Mouse (Mus musculus) embryo, embryonic 11 days (tissue): ENCODE data around the gene Arhgef11.

Experiments used
- DNase-seq: peaks from one replicate; pipeline ENCODE4 v3.0.0-alpha.2; 2015

Gene Arhgef11

DNA sequence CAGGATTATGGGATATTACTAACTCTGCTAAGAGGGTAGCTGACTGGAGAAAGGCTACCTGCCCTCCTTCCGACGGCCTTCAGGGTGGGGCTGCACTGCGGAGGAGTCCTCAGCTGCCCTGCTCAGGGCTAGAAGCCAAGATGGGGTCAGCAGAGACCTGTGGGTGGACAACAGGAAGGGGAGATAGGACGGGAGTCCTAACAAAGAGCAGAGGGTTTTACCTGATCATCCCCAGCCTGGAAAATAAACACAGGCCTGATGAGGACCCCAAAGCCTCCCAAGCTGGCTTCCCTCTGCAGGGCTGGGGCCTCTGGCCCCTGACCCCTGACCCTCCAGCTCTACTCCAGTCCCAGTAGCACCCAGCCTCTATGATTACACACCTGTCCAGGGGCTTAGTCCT, 145.8 kb downstream of the Arhgef11 start:
- DNase-seq = no peak

DNA sequence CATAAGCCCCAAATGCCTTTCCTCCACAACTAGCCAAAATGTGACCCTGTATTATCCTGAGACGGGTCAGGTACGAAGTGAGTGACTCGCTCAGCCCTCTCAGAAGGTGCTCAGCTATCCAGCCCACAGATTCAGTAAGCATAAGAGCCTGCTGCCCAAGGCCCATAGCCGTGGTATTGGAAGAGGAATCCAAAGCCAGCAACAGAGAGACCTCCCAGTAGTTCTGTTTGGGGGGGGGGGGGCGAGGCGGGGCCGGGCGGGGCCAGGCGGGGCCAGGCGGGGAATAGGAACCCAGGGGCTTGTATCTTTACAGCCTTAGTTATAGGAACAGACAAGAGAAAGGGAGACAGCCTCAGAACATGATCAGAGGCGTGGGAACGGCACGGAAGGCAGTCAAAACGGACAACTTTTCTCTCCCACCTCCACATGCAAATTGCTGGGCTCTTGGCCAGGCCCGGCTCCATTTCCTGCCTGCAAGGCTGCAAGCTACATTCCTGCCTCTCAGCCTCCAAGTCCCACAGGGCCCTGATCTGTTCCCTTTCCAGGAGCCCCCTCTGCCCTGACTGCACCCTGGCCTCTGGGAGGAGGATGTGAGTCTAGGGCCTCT, 146.4 kb downstream of the Arhgef11 start:
- peak; percentile 68 for DNase-seq

DNA sequence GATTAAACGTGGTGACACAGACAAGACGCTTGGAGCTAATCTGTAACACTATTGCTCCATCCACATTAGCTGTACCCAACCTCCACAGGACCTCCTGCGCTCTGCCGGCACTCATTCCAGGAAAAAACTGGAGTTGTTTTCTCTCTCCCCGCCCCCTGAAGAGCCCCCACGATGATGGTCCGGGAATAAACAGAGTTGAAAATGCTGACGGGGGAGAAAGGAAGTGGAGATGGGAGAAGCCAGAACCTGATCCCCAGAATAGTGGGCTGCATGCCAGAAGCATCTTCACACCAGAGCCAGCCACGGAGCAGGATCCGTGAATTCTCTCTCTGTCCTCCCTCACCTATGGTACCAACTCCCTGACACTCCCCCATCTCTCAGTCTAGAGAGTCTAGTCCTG, 147.1 kb downstream of the Arhgef11 start:
- no peak for DNase-seq

DNA sequence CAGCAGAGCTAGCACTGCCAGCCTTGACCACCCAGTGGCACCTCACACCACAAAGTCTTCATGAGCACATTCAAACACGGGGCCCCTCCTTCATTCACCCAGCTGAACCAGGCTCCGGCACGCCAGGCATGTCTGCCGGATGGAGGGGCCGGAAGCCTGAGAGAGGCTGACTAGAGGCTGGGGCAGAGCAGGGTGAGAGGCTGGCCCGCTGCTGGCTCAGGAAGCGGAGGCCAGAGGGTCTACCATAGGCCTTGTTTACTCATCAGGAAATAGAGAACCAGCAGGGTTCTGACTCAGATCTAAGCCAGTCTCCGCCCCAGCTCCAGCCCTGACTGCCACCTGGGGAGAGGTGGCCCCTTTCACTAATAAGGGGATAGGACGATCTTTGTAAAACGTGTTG, 147.7 kb downstream of the Arhgef11 start:
- DNase-seq = peak; percentile 68

DNA sequence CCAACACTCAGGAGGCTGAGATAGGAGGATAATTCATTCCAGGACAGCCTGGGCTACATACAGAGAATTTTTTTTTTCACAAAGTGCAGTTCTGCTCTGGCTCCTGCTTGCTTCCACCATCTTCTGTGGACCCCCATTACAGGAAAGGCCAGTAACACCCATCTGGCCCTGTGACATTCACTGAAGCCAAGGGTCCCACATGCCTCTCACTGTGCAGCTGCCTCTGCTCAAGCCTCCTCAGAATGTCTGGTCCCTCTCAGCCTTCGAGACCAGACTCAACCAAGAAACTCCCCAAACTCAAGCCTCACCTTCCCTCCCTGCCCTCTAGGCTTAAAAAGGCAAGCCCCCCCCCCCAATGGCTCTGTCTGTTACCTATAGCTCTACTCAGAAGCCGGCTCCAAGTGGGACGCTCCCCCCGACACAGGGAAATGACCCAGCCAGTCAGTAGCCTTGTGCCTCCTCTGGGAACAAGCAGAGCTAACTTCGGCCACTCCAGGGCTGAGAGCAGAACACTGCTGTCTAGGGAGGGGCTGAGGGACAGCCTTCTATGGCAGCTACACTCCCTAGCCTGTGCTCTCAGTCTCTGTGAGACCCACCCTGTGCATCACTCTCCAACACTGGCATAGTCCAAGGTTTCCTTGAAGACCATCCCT, 148.4 kb downstream of the Arhgef11 start:
- no peak for DNase-seq

DNA sequence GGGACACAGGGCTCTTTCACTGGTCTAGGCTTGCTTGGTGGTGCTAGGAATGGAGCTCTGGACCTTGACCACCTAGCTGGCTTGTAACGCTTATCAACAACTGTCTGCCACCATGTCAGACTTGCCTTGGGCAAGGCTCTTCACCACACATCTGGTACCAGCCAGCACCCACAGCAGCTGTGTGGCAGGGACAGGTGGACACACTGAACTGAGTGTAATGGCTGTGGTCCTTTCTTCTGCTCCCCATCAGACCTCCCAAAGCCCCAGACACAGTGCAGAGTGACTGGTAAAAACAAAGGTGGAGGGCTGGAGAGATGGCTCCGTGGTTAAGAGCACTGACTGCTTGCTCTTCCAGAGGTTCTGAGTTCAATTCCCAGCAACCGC, 148.9 kb downstream of the Arhgef11 start:
- no peak for DNase-seq

DNA sequence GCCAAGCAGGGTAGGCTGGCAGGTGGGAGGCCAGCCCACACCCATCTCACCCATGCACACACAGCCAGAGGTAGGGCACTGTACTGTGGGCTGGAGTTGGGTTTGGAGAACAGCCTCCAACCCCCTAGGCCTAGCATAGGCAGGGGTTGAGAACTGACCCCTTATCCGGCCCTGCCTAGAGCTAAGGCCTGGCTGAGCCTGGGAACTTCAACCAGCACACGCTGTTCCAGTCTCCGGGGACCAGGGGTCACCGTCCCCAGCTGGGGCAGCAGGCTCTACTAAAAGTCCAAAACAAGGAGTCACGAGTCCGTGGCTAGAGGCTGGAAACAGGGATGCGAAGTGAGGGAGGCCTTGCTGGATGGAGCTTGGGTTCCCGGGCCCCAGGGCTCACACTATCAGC, 150.4 kb downstream of the Arhgef11 start:
- DNase-seq = no peak

DNA sequence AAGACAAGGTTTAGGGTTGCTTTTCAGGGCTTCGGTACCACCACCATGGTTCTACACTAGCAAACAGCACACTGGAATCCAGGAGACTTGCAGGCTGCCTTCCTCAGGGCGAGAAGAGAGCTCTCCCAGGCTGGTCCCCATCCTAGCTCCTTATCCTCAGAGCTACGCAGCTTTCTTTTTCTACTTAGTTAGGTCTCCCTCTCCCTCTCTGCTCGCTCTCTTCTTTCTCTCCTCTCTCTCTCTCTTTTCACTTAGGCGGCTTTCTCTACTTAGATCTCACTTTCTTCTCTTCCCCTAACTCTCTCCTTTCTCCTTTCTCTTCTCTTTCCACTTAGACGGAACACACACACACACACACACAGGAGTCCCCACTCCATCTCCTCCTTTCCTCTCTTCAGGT, 151.1 kb downstream of the Arhgef11 start:
- DNase-seq = no peak

DNA sequence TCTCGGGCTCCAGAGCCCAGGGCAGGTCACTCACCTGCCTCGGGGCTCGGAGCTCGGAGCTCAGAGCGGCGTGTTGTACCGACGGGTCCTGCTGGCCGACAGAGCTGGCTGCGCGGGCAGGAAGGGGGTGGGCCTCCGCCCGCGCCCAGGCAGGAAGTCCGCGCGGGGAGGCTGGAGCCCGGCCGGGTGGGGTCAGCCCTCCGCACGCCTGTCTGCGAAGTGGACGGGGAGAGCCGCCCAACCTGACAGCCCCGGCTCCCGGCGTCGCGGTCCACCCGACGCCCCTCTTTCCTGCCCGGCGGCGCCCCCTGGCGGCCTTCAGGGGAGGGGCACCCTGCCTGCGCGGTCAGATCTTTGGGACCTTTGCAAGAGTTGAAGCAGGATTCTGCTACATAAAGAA, 151.5 kb downstream of the Arhgef11 start:
- peak; percentile 84 for DNase-seq

DNA sequence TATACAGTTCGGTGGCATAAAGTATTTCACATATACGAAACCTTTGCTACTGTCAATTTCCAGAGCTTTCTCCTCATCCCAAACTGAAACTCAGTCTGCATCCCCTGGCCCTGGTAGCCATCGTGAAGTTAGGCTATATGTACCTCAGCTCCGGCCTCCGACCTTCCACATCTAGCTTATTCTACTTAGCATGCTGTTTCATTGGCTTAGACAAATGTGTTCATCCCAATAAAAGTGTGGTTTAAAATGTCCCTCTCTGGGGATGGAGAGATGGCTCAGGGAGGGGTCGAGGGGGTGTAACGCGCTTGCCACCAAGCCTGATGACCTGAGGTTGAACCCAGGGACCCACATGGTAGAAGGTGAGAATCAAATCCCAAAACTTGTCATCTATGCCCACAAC, 152.1 kb downstream of the Arhgef11 start:
- no peak for DNase-seq

DNA sequence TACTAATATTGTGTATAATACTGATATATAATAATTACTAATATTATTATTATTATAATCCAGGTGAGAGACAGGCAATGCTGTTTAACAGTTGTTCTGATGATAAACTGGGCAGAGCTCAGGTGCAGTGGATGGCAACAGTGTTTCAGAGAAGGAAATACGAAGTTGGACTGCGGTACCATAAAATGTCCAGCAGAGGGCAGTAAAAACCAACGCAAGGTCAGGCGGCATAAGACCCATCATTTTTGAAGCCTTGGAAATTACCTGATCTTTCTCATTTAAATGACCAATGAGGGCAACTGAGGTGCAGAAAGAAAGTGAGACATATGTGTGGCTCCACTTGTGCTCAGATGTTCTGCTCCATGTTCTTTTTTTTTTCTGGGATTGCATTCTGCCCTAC, 152.9 kb downstream of the Arhgef11 start:
- peak; percentile 73 for DNase-seq

DNA sequence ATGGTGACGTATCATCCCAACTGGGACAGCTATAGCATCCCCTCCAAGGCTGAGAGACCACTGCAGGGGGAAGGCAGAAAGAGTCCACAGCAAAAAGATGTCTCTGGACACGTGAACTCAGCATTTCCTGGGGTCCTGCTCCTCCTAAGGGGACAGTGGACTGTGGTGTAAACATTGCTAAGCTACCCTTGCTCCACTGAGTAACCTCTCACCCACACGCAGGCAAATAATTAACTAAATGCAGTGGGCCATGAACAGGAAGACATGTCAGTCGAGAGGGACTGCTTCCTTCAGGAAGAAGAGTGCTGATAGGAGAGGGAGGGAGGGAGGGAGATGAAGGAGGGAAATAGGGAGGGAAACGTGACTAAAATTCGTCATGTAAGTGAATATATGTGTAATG, 153.7 kb downstream of the Arhgef11 start:
- no peak for DNase-seq

DNA sequence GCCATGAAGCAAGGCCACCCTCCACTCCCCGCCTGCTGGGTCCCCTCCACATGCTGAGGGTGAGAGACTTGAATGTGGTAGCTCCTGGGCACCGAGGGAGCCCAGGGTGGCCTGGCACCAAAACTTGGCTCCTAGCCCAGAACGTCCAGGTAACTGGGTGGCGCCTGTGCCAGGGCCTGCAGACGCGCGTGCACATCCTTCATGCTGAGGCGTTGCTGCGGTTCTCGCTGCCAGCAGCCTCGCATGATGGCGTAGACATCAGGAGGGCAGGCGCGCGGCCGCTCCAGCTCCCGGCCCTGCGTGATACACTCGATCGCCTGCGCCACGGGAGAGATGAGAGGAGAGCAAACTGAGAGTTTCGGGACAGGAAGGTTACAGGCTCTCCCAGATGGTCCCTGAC, 160.9 kb downstream of the Arhgef11 start:
- no peak for DNase-seq

DNA sequence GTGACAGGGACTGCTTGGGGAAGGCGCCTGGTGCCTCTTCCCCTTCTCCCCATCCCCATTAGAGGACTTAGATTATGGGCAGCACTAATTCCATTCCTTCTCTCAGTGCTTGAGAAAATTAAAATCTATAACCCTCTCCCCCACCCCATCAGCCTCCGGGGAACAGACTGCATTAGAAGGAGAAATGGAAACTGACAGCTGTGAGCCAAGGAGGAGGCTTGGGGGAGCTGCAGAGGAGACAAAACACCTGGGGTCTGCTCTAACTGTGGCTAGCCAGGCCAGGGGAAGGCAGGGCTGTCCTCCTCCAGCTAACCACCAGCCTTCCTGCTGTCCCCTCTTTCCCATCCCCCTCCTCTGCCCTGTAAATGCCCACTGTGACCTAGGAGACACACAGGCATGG, 161.7 kb downstream of the Arhgef11 start:
- no peak for DNase-seq

DNA sequence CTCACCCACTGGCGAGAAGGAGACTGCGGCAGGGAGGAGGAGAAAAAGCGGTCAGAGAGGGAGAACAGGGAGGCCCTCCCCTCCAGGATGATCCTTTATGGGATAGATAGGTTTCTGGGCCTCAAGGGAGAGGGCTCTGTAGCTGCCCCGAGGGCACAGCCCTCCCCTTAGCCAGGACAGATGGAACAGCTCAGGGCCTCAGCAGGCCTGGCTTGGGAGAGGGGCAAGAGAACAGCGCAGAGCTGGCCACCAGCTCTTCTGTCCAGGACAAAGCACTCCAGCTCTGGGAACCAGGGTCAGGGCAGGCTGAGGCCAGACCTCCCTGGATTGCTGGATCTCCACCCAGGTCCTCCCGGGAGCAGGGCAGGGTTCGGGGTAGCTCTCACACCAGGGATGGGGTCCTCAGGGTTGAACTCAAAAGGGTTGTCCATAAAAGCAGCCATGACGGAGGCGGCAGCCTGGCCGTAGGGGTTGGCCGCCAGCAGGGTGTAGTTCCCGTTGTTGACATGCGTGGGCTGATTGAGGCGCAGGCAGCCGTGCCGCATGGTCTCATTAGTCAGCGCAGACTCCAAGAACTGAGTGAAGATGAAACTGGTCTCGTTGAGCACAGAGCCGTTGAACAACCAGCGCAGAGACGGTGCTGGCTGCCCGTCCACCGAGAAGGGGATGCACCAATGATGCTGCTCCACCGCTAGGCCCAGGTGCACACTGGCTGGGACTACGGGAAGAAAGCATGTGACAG, 166.1 kb downstream of the Arhgef11 start:
- DNase-seq = no peak

DNA sequence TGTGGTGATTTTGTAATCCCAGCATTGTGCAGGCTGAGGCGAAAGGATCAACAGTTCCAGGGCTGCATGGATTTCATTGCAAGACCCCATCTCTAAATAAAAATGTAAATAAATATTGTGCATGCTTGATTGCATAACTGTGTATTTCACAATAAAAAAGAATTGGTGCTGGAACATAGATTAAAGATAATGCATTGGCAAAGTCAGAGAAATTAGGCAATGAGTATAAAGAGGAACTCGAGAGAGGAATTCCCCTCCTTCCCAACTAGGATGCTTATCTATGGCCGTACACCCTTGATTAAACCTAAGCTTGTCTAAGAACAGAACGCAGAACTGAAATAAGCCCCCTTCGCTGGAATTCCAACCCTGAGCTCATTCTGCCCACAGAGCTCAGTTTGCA, 167.8 kb downstream of the Arhgef11 start:
- no peak for DNase-seq

DNA sequence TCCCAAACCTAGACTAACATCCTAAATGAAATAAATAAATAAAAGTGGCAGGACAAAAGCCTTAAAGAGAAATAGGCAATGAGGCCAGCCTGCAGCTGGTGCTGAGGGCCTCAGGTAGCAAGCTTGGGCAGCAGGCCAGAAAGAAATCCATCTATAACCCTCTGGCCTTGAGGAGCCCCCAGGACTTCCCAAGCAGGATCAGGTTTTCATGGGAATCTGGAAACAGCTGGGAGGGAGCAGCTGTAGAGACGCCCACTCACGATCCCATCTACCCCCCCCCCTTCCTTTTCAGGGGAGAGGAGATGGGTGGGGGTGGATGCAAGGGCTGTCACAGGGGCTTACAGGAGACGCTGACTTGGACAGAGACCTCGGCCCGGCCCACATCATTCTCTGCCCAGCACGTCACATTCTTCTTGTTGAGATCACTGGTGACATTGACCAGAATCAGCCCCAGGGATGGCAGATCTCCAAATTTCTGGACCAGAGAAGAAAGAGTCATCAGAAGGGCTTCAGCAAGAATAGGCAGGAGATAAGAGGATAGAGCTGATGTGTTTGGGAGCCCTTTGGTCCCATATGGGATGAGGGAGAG, 168.4 kb downstream of the Arhgef11 start:
- DNase-seq = no peak
